Mouse (Mus musculus): ENCODE measurements at regions not wholly inside any gene's neighbourhood (a gene's known extent, or its start where the extent isn't known, plus 50 kb on each side); places are given as distances from the start of the nearest gene placed in this dataset.

DNA sequence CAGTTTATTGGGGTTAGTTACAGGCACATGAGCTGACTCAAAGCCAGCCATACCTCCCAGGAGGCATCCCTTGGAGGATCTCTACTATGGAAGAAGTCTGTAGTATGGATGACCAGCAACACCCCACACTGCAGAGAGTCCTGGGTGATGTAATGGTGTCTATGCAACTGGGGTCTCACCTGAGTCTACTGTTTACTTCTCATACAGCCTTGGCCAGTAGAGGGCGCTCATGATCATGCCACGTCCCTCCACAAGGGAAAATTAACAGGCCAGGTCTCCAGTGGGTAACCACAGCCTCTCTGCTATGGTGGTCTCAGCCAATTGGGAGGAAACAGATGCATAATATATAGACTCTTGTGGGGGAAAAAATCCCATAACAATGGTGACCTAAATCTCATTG is 111.7 kb downstream of the Cdh26 start:
- no peak for ATAC-seq
- H3K27me3 ChIP-seq (replicated peaks; ENCODE audit: control insufficient read depth, insufficient read depth, low read length), result no peaks in the 10 kb centered on the region
- no peak overlapping the region for H3K4me2 ChIP-seq (ENCODE audit: low read length)
- 15% methylated on average over 2 of the region's 2 CpGs for WGBS
- no peak overlapping the region for H3K4me3 ChIP-seq (replicated peaks; ENCODE audit: low read length)
- no peak overlapping the region for H3K27ac ChIP-seq (ENCODE audit: low read length)
- H3K36me3 ChIP-seq (ENCODE audit: control insufficient read depth, insufficient read depth), result no peaks in the 10 kb centered on the region
- H3K9ac ChIP-seq (replicated peaks; ENCODE audit: low read depth, low read length), result no peak overlapping the region
- no peaks in the 10 kb centered on the region for H3K4me1 ChIP-seq (replicated peaks; ENCODE audit: control insufficient read depth, insufficient read depth, low read length)
- no peaks in the 10 kb centered on the region for H3K9me3 ChIP-seq (ENCODE audit: control insufficient read depth, low read length)

DNA sequence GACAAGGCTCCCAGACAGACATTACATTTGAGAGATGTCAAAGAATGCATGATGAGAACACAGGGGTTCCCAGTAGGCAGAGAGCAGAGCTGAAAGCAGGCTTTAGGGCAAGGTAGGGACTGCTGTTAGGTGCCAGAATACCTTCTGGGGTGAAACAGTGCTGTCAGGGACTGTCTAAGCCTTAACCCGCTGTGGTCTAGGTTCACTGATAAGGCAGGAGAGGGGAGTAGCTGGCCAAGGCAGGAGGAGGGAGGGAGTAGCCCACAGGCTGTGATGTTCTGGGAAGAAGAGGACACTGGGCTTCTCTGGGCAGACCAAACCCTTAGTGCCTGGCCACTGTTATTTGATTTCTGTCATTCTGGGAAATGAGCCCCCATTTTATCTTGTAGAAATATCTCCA is 114.1 kb downstream of the Cdh26 start:
- Histone ChIP-seq H3K4me3 (replicated peaks; ENCODE audit: low read length) (no peak overlapping the region), H3K27ac (ENCODE audit: low read length) (no peak overlapping the region), H3K9me3 (ENCODE audit: control insufficient read depth, low read length) (no peaks in the 10 kb centered on the region), H3K4me1 (replicated peaks; ENCODE audit: control insufficient read depth, insufficient read depth, low read length) (no peaks in the 10 kb centered on the region), H3K36me3 (ENCODE audit: control insufficient read depth, insufficient read depth) (no peaks in the 10 kb centered on the region), H3K9ac (replicated peaks; ENCODE audit: low read depth, low read length) (no peak overlapping the region), H3K27me3 (replicated peaks; ENCODE audit: control insufficient read depth, insufficient read depth, low read length) (no peaks in the 10 kb centered on the region), H3K4me2 (ENCODE audit: low read length) (no peak overlapping the region)
- no peak for ATAC-seq
- WGBS, result 88% methylated on average over 1 of the region's 1 CpGs

DNA sequence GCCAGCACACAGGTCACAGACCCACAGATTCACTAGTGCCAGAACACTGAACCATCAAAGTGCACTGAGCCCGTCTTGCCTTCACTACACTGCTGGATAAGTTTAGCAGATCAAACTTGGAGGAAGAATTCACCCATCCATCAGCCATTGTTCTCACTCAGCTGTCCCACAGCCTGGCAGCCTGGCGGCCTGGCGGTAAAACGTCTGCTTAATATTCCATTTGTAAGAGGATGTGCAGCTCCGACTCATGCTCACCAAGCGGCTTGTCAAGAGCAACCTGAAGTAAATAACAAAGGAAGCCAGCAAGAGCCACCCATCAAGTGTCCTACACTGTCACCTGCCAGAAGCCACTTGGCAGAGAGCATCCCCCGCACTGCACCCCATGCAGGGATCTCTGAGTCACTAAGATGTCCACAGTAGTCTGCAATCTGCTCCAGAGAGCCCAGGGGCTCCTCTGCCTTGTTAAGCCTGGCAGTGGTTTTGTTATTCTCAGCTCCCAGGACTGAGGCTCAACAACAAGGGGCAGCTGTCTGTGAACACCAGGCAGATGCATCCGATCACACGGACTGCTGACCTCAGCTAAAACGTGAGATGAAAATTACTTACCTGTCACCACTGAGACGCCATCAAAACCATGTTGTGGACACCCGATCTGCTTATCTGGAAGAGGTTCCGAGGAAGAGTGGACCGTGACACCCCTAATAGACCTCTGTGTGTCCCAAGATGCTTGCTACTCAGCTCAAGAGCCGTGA is 115.4 kb downstream of the Cdh26 start:
- no peaks in the 10 kb centered on the region for H3K36me3 ChIP-seq (ENCODE audit: control insufficient read depth, insufficient read depth)
- no peak overlapping the region for H3K27ac ChIP-seq (ENCODE audit: low read length)
- H3K9ac ChIP-seq (replicated peaks; ENCODE audit: low read depth, low read length), result no peak overlapping the region
- WGBS, result 58% methylated on average over 15 of the region's 15 CpGs
- H3K9me3 ChIP-seq (ENCODE audit: control insufficient read depth, low read length), result no peaks in the 10 kb centered on the region
- no peak overlapping the region for H3K4me3 ChIP-seq (replicated peaks; ENCODE audit: low read length)
- no peak for ATAC-seq
- H3K27me3 ChIP-seq (replicated peaks; ENCODE audit: control insufficient read depth, insufficient read depth, low read length), result no peaks in the 10 kb centered on the region
- H3K4me2 ChIP-seq (ENCODE audit: low read length), result no peak overlapping the region
- H3K4me1 ChIP-seq (replicated peaks; ENCODE audit: control insufficient read depth, insufficient read depth, low read length), result no peaks in the 10 kb centered on the region

DNA sequence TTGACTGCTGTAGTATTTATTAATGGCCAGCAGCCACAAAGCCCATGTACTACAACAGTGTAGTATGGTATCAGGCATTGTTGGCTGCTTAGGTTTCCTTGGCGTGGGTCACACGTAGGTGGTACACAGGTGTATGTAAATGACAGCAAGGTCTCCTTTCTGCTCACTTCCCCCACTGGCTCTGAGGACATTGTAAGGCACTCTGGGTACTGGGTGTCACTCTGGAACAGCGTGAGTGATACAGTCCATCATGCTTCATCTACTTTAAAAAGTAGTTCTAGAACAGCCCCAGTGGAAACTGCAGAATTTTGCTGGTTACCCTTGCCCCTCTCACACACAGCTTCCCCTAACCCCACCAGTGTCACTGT is 116.0 kb downstream of the Cdh26 start:
- no peaks in the 10 kb centered on the region for H3K4me1 ChIP-seq (replicated peaks; ENCODE audit: control insufficient read depth, insufficient read depth, low read length)
- no peaks in the 10 kb centered on the region for H3K9me3 ChIP-seq (ENCODE audit: control insufficient read depth, low read length)
- no peak overlapping the region for H3K27ac ChIP-seq (ENCODE audit: low read length)
- 86% methylated on average over 3 of the region's 3 CpGs for WGBS
- no peak overlapping the region for H3K4me3 ChIP-seq (replicated peaks; ENCODE audit: low read length)
- no peaks in the 10 kb centered on the region for H3K36me3 ChIP-seq (ENCODE audit: control insufficient read depth, insufficient read depth)
- no peaks in the 10 kb centered on the region for H3K27me3 ChIP-seq (replicated peaks; ENCODE audit: control insufficient read depth, insufficient read depth, low read length)
- no peak overlapping the region for H3K9ac ChIP-seq (replicated peaks; ENCODE audit: low read depth, low read length)
- ATAC-seq, result no peak
- no peak overlapping the region for H3K4me2 ChIP-seq (ENCODE audit: low read length)

DNA sequence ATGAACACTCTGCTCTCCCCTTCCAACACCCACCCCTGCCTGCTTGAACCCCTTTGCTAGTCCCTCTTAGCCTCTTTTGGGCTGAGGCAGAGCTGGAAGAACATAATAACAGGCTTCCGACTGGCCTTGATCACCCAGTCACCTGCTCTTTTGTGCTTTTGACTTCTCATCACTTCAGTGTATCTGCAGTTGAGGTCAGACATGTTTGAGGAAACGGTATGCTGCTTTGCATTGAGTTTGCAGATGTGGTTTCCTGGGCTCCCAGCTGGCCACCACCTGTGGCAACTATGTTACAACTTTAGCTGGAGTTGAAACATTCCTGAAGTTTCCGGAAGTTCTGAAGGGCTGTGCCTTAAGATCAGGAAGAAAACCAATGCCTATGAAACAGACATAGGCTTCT is 116.6 kb downstream of the Cdh26 start:
- WGBS, result 84% methylated on average over 3 of the region's 3 CpGs
- no peak overlapping the region for H3K4me3 ChIP-seq (replicated peaks; ENCODE audit: low read length)
- ATAC-seq, result no peak
- no peaks in the 10 kb centered on the region for H3K36me3 ChIP-seq (ENCODE audit: control insufficient read depth, insufficient read depth)
- H3K4me2 ChIP-seq (ENCODE audit: low read length), result no peak overlapping the region
- no peaks in the 10 kb centered on the region for H3K9me3 ChIP-seq (ENCODE audit: control insufficient read depth, low read length)
- H3K27me3 ChIP-seq (replicated peaks; ENCODE audit: control insufficient read depth, insufficient read depth, low read length), result no peaks in the 10 kb centered on the region
- no peak overlapping the region for H3K27ac ChIP-seq (ENCODE audit: low read length)
- H3K4me1 ChIP-seq (replicated peaks; ENCODE audit: control insufficient read depth, insufficient read depth, low read length), result no peaks in the 10 kb centered on the region
- H3K9ac ChIP-seq (replicated peaks; ENCODE audit: low read depth, low read length), result no peak overlapping the region

DNA sequence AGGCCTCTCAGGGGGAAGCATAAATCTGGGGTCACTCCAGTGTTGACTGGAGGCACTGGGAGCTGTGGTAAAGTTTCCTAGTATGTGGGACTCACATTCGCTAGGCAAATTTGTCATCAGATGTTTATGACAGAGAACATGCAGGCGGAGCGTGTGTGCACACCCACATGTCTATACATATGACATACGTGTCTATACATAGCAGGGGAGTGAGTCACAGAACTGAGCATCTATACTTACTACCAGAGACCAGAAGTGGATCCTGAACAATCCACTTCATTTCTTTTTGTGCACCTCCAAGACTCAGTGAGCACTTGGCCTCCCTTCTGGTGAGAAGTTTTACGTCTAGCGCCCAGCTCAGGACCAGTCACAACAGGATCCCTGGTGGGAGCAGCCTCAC is 118.6 kb downstream of the Cdh26 start:
- WGBS, result 87% methylated on average over 6 of the region's 6 CpGs
- no peaks in the 10 kb centered on the region for H3K4me1 ChIP-seq (replicated peaks; ENCODE audit: control insufficient read depth, insufficient read depth, low read length)

DNA sequence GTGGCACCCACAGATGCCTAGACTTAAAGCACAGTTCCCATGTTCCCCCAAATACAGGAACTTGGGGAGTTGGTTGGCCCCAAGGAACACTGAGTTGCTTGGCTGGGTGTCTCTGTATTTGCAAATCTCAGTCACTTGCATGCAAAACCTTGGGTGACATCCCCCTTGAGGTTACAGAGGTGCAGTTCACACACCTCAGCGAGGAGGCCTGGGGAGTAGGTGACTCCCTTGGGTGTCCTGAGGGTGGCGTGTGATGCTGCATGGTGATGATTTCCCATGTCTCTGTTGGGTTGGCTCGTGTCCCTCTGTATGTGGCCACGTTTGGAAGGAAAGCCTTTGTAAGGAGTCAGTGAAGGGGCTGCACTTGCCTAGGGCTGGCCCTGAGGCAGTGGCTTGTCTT is 123.4 kb downstream of the Cdh26 start:
- ATAC-seq, result no peak
- no peak overlapping the region for H3K27ac ChIP-seq (ENCODE audit: low read length)
- no peak overlapping the region for H3K4me3 ChIP-seq (replicated peaks; ENCODE audit: low read length)
- no peak overlapping the region for H3K9ac ChIP-seq (replicated peaks; ENCODE audit: low read depth, low read length)
- H3K36me3 ChIP-seq (ENCODE audit: control insufficient read depth, insufficient read depth), result no peaks in the 10 kb centered on the region
- peaks cover 6% of the 10 kb centered on the region for H3K4me1 ChIP-seq (replicated peaks; ENCODE audit: control insufficient read depth, insufficient read depth, low read length)
- no peaks in the 10 kb centered on the region for H3K27me3 ChIP-seq (replicated peaks; ENCODE audit: control insufficient read depth, insufficient read depth, low read length)
- WGBS, result 80% methylated on average over 4 of the region's 4 CpGs
- no peak overlapping the region for H3K4me2 ChIP-seq (ENCODE audit: low read length)
- H3K9me3 ChIP-seq (ENCODE audit: control insufficient read depth, low read length), result no peaks in the 10 kb centered on the region

More for the DNA sequence above, 118.6 kb downstream of the Cdh26 start:
- ATAC-seq, result no peak
- H3K9me3 ChIP-seq (ENCODE audit: control insufficient read depth, low read length), result no peaks in the 10 kb centered on the region
- no peak overlapping the region for H3K4me3 ChIP-seq (replicated peaks; ENCODE audit: low read length)
- no peak overlapping the region for H3K4me2 ChIP-seq (ENCODE audit: low read length)
- H3K36me3 ChIP-seq (ENCODE audit: control insufficient read depth, insufficient read depth), result no peaks in the 10 kb centered on the region
- H3K27me3 ChIP-seq (replicated peaks; ENCODE audit: control insufficient read depth, insufficient read depth, low read length), result no peaks in the 10 kb centered on the region
- no peak overlapping the region for H3K9ac ChIP-seq (replicated peaks; ENCODE audit: low read depth, low read length)
- H3K27ac ChIP-seq (ENCODE audit: low read length), result no peak overlapping the region

DNA sequence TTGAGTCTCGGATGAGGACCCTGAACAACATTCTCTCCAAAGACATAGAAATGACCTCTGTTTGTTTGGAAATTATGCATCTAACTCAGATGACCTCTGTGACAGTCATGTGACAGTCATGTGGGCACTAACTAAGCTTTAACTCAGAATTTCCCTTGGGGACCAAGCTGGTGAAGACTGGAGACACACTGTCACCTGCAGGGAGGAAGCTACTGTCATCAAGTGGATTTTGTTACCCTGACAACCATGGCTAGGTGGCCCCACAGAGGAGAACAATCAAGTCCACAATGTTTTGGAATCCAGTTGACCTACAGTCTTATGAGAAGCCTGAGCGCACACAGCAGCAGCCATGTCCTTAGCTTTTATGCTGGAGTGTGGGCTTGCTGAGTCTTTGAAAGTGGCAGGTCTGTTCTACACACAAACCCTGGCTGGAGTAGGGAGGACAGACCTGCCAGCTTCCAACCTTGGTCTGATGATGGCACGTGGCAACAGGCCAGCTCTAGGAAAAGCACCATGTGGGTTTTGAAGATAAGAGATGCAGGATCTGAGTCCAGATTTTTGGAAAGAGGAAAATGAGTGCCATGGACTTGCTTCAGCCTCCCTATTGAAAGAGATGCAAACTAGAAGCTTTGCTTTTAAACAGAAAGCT is 125.5 kb downstream of the Cdh26 start:
- no peaks in the 10 kb centered on the region for H3K9me3 ChIP-seq (ENCODE audit: control insufficient read depth, low read length)
- WGBS, result 74% methylated on average over 3 of the region's 3 CpGs
- peaks cover 6% of the 10 kb centered on the region for H3K4me1 ChIP-seq (replicated peaks; ENCODE audit: control insufficient read depth, insufficient read depth, low read length)
- no peaks in the 10 kb centered on the region for H3K27me3 ChIP-seq (replicated peaks; ENCODE audit: control insufficient read depth, insufficient read depth, low read length)
- H3K9ac ChIP-seq (replicated peaks; ENCODE audit: low read depth, low read length), result no peak overlapping the region
- H3K36me3 ChIP-seq (ENCODE audit: control insufficient read depth, insufficient read depth), result no peaks in the 10 kb centered on the region
- ATAC-seq, result no peak
- no peak overlapping the region for H3K27ac ChIP-seq (ENCODE audit: low read length)
- H3K4me3 ChIP-seq (replicated peaks; ENCODE audit: low read length), result no peak overlapping the region
- no peak overlapping the region for H3K4me2 ChIP-seq (ENCODE audit: low read length)

DNA sequence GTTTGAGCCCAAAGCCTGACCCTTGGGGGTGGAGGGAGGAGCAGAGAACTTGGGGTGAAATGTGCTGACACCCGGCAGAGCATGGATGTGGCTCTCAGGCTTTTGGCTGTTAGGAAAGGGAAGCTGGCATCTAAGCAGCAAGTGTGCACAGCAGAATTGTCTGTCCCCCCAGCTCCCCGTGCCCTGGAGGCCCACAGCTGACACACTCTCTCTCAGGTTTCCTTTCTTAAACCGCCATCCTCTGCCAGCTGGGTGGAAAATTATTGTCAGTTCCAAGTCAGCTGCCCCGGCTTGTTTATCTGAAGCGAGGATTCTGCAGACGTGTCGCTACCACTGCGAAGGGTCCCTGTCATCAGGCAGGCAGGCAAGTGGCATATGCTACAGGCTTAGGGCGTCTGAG is 127.6 kb downstream of the Cdh26 start:
- no peaks in the 10 kb centered on the region for H3K36me3 ChIP-seq (ENCODE audit: control insufficient read depth, insufficient read depth)
- WGBS, result 47% methylated on average over 9 of the region's 9 CpGs
- H3K27me3 ChIP-seq (replicated peaks; ENCODE audit: control insufficient read depth, insufficient read depth, low read length), result no peaks in the 10 kb centered on the region
- H3K4me1 ChIP-seq (replicated peaks; ENCODE audit: control insufficient read depth, insufficient read depth, low read length), result peaks cover 6% of the 10 kb centered on the region
- no peak for ATAC-seq
- no peak overlapping the region for H3K4me3 ChIP-seq (replicated peaks; ENCODE audit: low read length)
- no peak overlapping the region for H3K4me2 ChIP-seq (ENCODE audit: low read length)
- H3K27ac ChIP-seq (ENCODE audit: low read length), result no peak overlapping the region
- no peaks in the 10 kb centered on the region for H3K9me3 ChIP-seq (ENCODE audit: control insufficient read depth, low read length)
- no peak overlapping the region for H3K9ac ChIP-seq (replicated peaks; ENCODE audit: low read depth, low read length)

Data from forebrain, embryonic 16.5 days (tissue).